Mouse (Mus musculus) embryonic fibroblast, embryonic 13.5 days (primary cell): ENCODE measurements around the gene Scgb1b30.

ENCODE experiments used
- CTCF ChIP-seq: IDR thresholded peaks from 2 replicates; pipeline ENCODE4 v1.5.1; 2011; ENCODE audit warnings: mild to moderate bottlenecking, control low read depth, low read length, moderate library complexity, borderline replicate concordance; ENCODE audit not compliant: insufficient read depth
- POLR2A ChIP-seq: IDR thresholded peaks from 2 replicates; pipeline ENCODE4 v1.6.1; 2011; ENCODE audit warnings: low read depth, mild to moderate bottlenecking, control low read depth, low read length, moderate library complexity

- peak; percentile 23; the same call in 1 of the 2 replicates for TF ChIP-seq POLR2A
- TF ChIP-seq CTCF: no peak
Observed at GRCm38 (mm10) chr7:34132355-34133079, 37.3 kb downstream of the Scgb1b30 start.
